Mouse (Mus musculus) liver, embryonic 13.5 days (tissue): ENCODE measurements around the gene Cblc. TPM values are rescaled to one million over a fixed set of nuclear protein-coding genes. Genes with fewer than 3 reads are reported as not detected.

ENCODE experiments used
- ATAC-seq: fragments of 200-750 bp; cut with Nextera tagmentation; 2 replicates; pipeline ENCODE4 v1.8.0; 2017; ENCODE audit warnings: low read depth, mild to moderate bottlenecking, moderate number of reproducible peaks, moderate library complexity
- DNase-seq: peaks from one replicate; pipeline ENCODE4 v3.0.0; 2022
- H3K27ac ChIP-seq: fragments of 300-500 bp; sonication (generic); 2 replicates; pipeline ENCODE4 v1.5.1; 2015; ENCODE audit warnings: moderate library complexity, mild to moderate bottlenecking, inconsistent platforms
- H3K27me3 ChIP-seq: fragments of 300-500 bp; sonication (generic); 2 replicates; pipeline ENCODE4 v1.6.1; 2015; ENCODE audit warnings: mild to moderate bottlenecking, inconsistent platforms
- H3K36me3 ChIP-seq: fragments of 300-500 bp; sonication (generic); 2 replicates; pipeline ENCODE4 v1.6.1; 2015; ENCODE audit warnings: mild to moderate bottlenecking, inconsistent platforms
- H3K4me1 ChIP-seq: fragments of 300-500 bp; sonication (generic); replicated peaks from 2 replicates; pipeline ENCODE4 v1.6.1; 2015; ENCODE audit warnings: inconsistent platforms
- H3K4me2 ChIP-seq: fragments of 300-500 bp; sonication (generic); 2 replicates; pipeline ENCODE4 v1.6.1; 2015; ENCODE audit warnings: inconsistent platforms, mild to moderate bottlenecking, moderate library complexity
- H3K4me3 ChIP-seq: fragments of 300-500 bp; sonication (generic); replicated peaks from 2 replicates; pipeline ENCODE4 v1.5.1; 2015; ENCODE audit warnings: mild to moderate bottlenecking, inconsistent platforms
- H3K9ac ChIP-seq: fragments of 300-500 bp; sonication (generic); 2 replicates; pipeline ENCODE4 v1.6.1; 2015; ENCODE audit warnings: mild to moderate bottlenecking, inconsistent platforms
- H3K9me3 ChIP-seq: fragments of 300-500 bp; sonication (generic); replicated peaks from 2 replicates; pipeline ENCODE4 v1.6.1; 2016; ENCODE audit warnings: inconsistent platforms
- WGBS: fragments of 180-500 bp; shearing (Covaris S2); methylation state at CpG from one replicate; pipeline ENCODE4 v1.1.7; 2015; ENCODE audit not compliant: insufficient replicate concordance; 5-methylcytosine and 5-hydroxymethylcytosine counted together
- polyA plus RNA-seq: library from polyadenylated mRNA; unstranded; fragments of >200 nt; fragmentation: Nextera tagmentation; extraction: Ambion mirVana; gene quantifications from 2 replicates; pipeline ENCODE4 v1.2.1, GENCODE M21; 2015

Gene Cblc
- polyA plus RNA-seq, 1 experiment from 2014 or later, result 1.2 TPM

- WGBS, result 16% methylated on average over 13 of the region's 13 CpGs
- Histone ChIP-seq H3K9me3 (no peaks in the 10 kb centered on the region), H3K4me3 (no peak overlapping the region), H3K36me3 (no peaks in the 10 kb centered on the region), H3K4me1 (peaks cover 16% of the 10 kb centered on the region), H3K27ac (no peak overlapping the region), H3K4me2 (peak overlapping the region; percentile 23; the same call in 1 of the 2 replicates), H3K9ac (0 out of 2 replicates have a peak overlapping the region, but pooled peaks have one; percentile 17), H3K27me3 (no peaks in the 10 kb centered on the region)
- DNase-seq (no peak), ATAC-seq (peak; percentile 58)
These were observed 34.1 kb upstream of the Cblc start for GRCm38 (mm10) chr7:19830682-19831156.

- no peak for DNase-seq
- H3K27ac ChIP-seq, result no peak overlapping the region
- H3K27me3 ChIP-seq, result no peaks in the 10 kb centered on the region
- WGBS, result 60% methylated on average over 3 of the region's 3 CpGs
- H3K4me3 ChIP-seq, result no peak overlapping the region
- no peaks in the 10 kb centered on the region for H3K36me3 ChIP-seq
- H3K4me2 ChIP-seq, result no peak overlapping the region
- ATAC-seq, result no peak
- H3K9ac ChIP-seq, result no peak overlapping the region
- H3K9me3 ChIP-seq, result no peaks in the 10 kb centered on the region
- peaks cover 22% of the 10 kb centered on the region for H3K4me1 ChIP-seq
These were observed 33.1 kb upstream of the Cblc start for GRCm38 (mm10) chr7:19829694-19830093.

- no peak overlapping the region for H3K4me3 ChIP-seq
- no peak overlapping the region for H3K9ac ChIP-seq
- ATAC-seq (no peak), DNase-seq (no peak)
- peaks cover 49% of the 10 kb centered on the region for H3K4me1 ChIP-seq
- no peaks in the 10 kb centered on the region for H3K36me3 ChIP-seq
- H3K27ac ChIP-seq, result no peak overlapping the region
- 59% methylated on average over 6 of the region's 6 CpGs for WGBS
- no peak overlapping the region for H3K4me2 ChIP-seq
- H3K9me3 ChIP-seq, result no peaks in the 10 kb centered on the region
- H3K27me3 ChIP-seq, result peaks cover 27% of the 10 kb centered on the region
These were observed 30.1 kb upstream of the Cblc start for GRCm38 (mm10) chr7:19826756-19827155.

- ATAC-seq (peak; percentile 76), DNase-seq (no peak)
- Histone ChIP-seq H3K4me2 (peak overlapping the region; percentile 66), H3K4me1 (peaks cover 33% of the 10 kb centered on the region), H3K9me3 (0 out of 2 replicates have a peak, but pooled peaks cover 3% of the 10 kb centered on the region), H3K27me3 (peaks cover 34% of the 10 kb centered on the region), H3K36me3 (peaks cover 6% of the 10 kb centered on the region; the same call in 1 of the 2 replicates), H3K4me3 (no peak overlapping the region), H3K27ac (peak overlapping the region; percentile 84), H3K9ac (no peak overlapping the region)
- WGBS, result 19% methylated on average over 26 of the region's 26 CpGs
These were observed 27.8 kb upstream of the Cblc start for GRCm38 (mm10) chr7:19824182-19824973.

GRCm38 (mm10) chr7:19823256-19824181 is 26.9 kb upstream of the Cblc start:
- peak overlapping the region; percentile 84 for H3K27ac ChIP-seq
- peak overlapping the region; percentile 66 for H3K4me2 ChIP-seq
- H3K9me3 ChIP-seq, result 0 out of 2 replicates have a peak, but pooled peaks cover 3% of the 10 kb centered on the region
- H3K27me3 ChIP-seq, result peaks cover 34% of the 10 kb centered on the region
- peak overlapping the region; percentile 59; the same call in 1 of the 2 replicates for H3K4me3 ChIP-seq
- no peak for DNase-seq
- H3K9ac ChIP-seq, result no peak overlapping the region
- peaks cover 33% of the 10 kb centered on the region for H3K4me1 ChIP-seq
- ATAC-seq, result peak; percentile 29
- 12% methylated on average over 16 of the region's 16 CpGs for WGBS
- H3K36me3 ChIP-seq, result peaks cover 6% of the 10 kb centered on the region; the same call in 1 of the 2 replicates

- H3K9ac ChIP-seq, result peak within 1 kb of the TSS; percentile 67
- H3K4me2 ChIP-seq, result peak within 1 kb of the TSS; percentile 66
- DNase-seq (no peak), ATAC-seq (no peak)
- H3K27me3 ChIP-seq, result peaks cover 37% of the 10 kb centered on the region
- H3K27ac ChIP-seq, result peak within 1 kb of the TSS; percentile 84
- H3K9me3 ChIP-seq, result 0 out of 2 replicates have a peak, but pooled peaks cover 3% of the 10 kb centered on the region
- H3K36me3 ChIP-seq, result peaks cover 6% of the 10 kb centered on the region; the same call in 1 of the 2 replicates
- H3K4me3 ChIP-seq, result peak within 1 kb of the TSS; percentile 59
- WGBS, result under 1% methylated on average over 37 of the region's 42 CpGs
- peaks cover 42% of the 10 kb centered on the region for H3K4me1 ChIP-seq
These were observed 26.0 kb upstream of the Cblc start, which contains the start of gene Bcl3 for GRCm38 (mm10) chr7:19822604-19823058. Gene Bcl3 (minus strand): TSS chr7:19822770.

- DNase-seq (no peak), ATAC-seq (no peak)
- peaks cover 42% of the 10 kb centered on the region for H3K27me3 ChIP-seq
- H3K4me2 ChIP-seq, result peak overlapping the region; percentile 66
- H3K9me3 ChIP-seq, result 0 out of 2 replicates have a peak, but pooled peaks cover 3% of the 10 kb centered on the region
- peak overlapping the region; percentile 55 for H3K27ac ChIP-seq
- H3K4me1 ChIP-seq, result peaks cover 46% of the 10 kb centered on the region
- WGBS, result 5% methylated on average over 20 of the region's 20 CpGs
- H3K4me3 ChIP-seq, result peak overlapping the region; percentile 59
- peaks cover 6% of the 10 kb centered on the region; the same call in 1 of the 2 replicates for H3K36me3 ChIP-seq
- H3K9ac ChIP-seq, result peak overlapping the region; percentile 67
These were observed 25.6 kb upstream of the Cblc start for GRCm38 (mm10) chr7:19822193-19822592.

GRCm38 (mm10) chr7:19821633-19822032 is 25.0 kb upstream of the Cblc start:
- Histone ChIP-seq H3K36me3 (peaks cover 6% of the 10 kb centered on the region; the same call in 1 of the 2 replicates), H3K4me1 (peaks cover 48% of the 10 kb centered on the region), H3K9ac (no peak overlapping the region), H3K27ac (no peak overlapping the region), H3K27me3 (peaks cover 47% of the 10 kb centered on the region), H3K9me3 (0 out of 2 replicates have a peak, but pooled peaks cover 3% of the 10 kb centered on the region), H3K4me3 (peak overlapping the region; percentile 59), H3K4me2 (peak overlapping the region; percentile 66)
- DNase-seq (no peak), ATAC-seq (no peak)
- WGBS, result 58% methylated on average over 7 of the region's 7 CpGs

- Histone ChIP-seq H3K4me2 (no peak overlapping the region), H3K4me1 (peaks cover 59% of the 10 kb centered on the region), H3K36me3 (peaks cover 6% of the 10 kb centered on the region; the same call in 1 of the 2 replicates), H3K9ac (no peak overlapping the region), H3K9me3 (0 out of 2 replicates have a peak, but pooled peaks cover 3% of the 10 kb centered on the region), H3K27ac (no peak overlapping the region), H3K27me3 (peaks cover 59% of the 10 kb centered on the region), H3K4me3 (no peak overlapping the region)
- ATAC-seq, result no peak
- no peak for DNase-seq
- WGBS, result 60% methylated on average over 3 of the region's 3 CpGs
These were observed 23.9 kb upstream of the Cblc start for GRCm38 (mm10) chr7:19820347-19821048.

GRCm38 (mm10) chr7:19818875-19819274 is 22.3 kb upstream of the Cblc start:
- Histone ChIP-seq H3K36me3 (peaks cover 6% of the 10 kb centered on the region; the same call in 1 of the 2 replicates), H3K27ac (no peak overlapping the region), H3K4me1 (peaks cover 50% of the 10 kb centered on the region), H3K4me3 (no peak overlapping the region), H3K9me3 (0 out of 2 replicates have a peak, but pooled peaks cover 3% of the 10 kb centered on the region), H3K4me2 (no peak overlapping the region), H3K9ac (no peak overlapping the region), H3K27me3 (peaks cover 54% of the 10 kb centered on the region)
- DNase-seq, result no peak
- WGBS, result 70% methylated on average over 7 of the region's 7 CpGs
- ATAC-seq, result no peak
